Mouse (Mus musculus): Measurements from ENCODE around the gene Ctnnbl1.
A peak's percentile ranks its signal among the peaks of the same experiment; 100 is the strongest.

Ctnnbl1 gene

DNA sequence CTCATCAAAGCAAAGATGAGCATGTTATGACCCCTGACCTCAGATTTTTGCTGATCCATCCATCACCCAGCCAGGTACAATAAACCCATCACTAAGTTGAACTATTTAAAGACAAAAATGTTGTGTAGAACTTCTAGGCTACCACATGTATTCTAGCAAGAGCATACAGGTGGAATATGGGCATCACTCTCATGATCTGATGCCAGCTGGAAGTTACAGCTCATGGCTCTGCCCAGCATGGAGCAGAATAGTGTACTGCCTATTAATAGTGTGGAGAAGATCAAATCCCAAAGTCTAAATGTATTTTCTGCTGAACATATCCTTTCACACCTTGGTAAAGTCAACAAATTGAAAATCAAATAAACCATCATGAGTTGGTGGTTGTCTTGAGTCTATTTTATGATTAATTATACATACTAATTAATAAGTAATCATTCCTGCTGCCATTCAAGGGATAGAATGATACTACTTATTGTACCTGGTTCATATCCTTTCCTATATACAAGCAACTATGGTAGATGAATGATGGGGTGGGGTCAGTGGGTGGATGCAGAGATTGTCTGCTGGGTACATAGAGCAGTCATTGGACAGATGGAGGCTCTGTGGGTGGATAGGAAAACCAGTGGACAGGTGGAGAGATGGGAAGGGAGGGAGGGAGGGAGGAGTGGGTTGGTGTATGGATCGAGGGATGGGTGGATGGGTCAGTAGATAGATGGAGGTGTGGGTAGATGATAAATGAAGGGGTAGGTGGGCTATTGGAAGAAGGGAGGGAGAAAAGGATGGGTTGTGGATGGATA lies 58.6 kb downstream of the Ctnnbl1 start:
- no peak for DNase-seq

DNA sequence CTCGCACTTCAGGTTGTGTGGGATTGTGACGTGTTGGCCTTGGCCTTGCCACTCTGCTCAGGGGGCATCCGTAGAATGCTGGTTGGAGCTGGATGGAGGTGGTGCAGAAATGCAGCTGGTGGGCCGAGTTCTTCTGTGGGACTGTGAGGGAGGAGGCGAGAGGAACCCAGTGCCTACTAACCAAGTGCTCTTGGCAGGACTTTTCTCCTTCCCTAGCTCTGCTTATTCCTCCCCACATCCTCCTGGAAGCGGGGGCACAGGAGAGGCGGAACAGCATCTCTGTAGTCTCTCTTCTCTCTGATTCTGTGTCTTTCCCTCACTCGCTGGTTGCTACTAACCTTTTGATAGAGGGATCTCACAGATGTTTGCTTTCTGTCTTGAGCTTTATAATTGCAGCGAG lies 62.3 kb downstream of the Ctnnbl1 start:
- no peak for DNase-seq

DNA sequence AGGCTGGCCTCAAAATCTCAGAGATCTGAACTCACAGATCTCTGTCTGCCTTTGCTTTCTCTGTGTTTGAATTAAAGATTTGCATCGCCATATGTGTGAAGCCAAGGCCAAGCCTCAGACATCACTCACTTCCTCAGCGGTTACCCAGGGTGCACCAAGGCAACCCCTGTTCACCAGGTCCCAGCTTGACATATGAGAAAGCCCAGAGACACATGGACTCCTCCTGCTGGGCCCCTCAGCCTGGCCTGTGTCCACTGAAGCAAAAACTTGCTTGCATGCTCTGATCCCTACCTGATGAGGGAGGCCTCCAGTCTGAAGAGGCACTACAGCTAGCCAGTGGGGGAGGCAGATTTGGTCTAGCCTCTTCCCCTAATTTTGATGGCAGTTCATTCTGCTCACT lies 63.1 kb downstream of the Ctnnbl1 start:
- DNase-seq, result no peak

DNA sequence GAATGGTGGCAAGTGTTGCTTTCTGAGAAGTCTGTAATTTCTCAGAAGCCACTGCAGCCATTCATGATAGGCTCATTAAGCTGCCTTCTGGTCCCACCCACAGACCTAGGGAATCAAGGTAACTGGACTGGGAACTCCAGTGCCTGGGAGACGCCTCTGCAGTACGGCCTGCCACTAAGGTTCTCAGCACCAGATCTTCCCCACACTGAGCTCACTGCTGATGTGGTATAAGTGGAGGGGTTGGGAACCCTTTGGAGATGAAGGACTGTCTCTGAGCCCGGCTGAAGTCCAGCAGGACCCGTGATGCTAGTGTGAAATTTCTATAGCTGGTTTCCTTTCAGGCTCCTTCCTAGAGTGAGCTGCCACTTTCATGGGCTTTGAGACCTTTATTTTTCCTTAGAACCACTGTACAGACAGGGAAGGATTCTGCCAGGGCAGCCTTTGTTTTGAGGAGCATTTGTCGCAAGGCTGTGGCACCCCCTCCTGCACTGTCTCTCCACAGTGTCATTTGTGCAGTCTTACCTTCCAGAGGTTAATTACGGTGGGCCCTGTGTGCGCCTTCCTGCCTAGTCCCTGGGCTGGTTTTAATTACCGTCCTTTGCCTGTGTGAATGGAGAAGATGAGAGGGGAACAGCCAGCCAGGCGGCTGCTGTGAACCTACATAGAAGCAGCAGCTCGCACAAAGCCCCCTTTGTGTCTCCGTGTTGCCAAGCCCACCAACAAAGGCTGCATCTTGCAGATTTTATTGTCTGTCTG lies 63.7 kb downstream of the Ctnnbl1 start:
- no peak for DNase-seq

DNA sequence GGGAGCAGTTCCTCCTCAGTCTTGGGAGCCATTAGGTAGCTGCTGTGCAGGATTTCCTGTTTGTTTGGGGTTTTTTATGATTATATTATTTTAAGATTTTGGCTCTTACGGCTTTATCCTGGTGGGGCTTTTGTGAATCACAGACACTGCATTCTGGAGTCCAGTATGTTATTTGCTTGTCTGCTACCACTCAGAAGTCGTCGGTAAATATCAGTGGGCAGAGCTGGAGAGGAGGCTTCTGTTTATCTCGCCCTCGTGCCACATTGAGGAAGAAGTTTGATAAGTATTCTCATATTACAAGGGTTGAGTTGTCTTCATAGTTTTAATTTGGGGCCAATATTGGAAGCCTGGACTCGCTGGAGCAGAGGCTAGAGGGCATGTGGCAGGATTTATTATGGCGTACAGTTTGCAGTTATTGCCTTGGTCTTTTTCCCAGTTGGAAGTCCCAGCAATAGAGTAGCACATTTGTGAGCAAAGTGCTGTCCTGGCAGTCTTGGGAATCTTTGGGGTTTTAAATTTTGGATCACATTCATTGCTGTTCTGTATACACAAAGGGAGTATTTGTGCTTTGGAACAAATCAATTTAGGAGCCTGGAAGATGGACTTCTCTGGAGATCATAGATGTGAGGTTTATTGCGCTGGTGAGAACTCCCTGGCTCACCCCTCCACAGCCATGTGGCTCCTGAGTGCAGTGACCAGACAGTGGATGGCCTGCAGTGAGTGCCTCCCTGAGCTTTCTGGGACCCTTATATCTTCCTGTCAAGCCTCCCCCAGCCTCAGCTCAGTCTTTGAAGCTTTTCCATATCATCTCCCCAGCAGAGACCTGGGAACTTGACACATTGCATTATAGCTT lies 64.5 kb downstream of the Ctnnbl1 start:
- DNase-seq, result no peak

DNA sequence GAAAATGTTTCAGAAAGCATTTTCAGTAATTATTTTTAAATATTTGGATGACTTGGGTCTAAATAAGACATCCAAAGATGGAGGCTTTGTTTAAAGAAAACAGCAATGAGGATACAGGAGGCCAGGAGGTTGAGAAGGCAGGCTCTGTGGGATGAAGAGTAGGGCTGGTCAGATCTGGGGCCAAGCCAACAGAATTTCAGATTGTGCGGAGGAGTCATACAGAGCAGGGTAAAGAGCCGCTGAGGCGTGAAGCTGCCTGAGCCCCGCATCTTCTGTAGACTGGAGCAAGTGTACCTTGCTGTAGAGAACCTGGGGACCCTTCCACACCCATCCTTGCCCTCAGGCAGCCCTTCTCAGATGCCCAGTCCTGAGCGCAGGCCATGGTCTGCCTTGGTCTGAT lies 65.5 kb downstream of the Ctnnbl1 start:
- peak; percentile 20 for DNase-seq

DNA sequence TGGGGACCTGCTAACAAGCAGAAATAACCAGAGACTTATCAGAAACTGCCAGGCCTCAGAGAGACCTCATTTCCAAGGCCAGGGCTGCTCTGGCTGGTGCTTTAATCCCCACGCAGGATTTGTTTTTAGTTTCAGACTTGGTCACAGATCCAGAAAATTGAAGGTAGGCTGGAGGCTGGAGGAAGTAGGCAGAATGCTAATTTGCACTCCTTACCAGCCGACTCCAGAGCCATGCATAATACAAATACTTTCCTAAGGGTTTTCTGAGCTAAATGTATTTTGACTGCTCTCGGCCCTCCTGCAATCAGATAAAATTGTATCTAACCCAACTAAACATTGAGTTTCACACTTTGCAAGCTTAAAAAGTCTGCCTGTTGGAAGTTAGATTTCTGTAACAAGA lies 67.2 kb downstream of the Ctnnbl1 start:
- DNase-seq, result no peak

DNA sequence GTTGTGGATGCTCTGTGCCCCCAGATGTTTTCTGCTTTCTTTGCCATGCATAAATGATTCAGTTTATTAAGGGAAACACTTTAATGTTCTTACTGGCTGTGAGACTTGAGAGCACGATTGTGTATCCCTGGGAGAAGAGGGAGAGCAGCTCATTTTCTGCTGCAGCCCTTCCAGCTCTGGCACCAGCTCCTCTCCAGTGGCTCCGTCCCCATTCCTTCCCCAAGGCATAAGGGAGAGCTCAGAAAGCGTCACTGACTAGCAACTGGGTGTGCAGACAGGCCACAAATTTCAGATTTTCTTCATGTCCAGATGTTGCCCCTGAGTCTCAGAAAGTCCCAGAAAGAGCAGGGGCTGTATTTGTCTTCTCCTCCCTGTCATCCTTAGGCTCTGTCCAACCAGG lies 67.9 kb downstream of the Ctnnbl1 start:
- DNase-seq, result no peak

DNA sequence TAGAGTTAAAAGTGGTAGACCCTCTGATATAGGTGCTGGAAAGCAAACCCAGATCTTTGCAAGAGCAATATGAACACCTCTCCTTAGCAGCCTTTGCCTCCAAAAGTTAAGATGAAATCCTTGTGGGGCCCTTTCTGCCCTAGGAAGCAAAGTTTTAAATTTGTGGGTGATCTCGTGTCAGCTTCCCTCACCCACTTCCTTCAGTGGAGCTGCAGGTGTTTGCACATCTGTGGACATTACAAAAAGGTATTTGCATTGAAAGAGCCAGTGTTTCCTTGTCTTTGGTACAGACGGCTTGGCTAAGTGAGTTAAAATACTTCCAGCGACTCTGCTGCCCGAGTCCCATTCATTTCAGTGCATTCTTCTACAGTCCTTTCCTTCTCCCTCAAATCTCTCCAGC lies 69.9 kb downstream of the Ctnnbl1 start:
- no peak for DNase-seq

DNA sequence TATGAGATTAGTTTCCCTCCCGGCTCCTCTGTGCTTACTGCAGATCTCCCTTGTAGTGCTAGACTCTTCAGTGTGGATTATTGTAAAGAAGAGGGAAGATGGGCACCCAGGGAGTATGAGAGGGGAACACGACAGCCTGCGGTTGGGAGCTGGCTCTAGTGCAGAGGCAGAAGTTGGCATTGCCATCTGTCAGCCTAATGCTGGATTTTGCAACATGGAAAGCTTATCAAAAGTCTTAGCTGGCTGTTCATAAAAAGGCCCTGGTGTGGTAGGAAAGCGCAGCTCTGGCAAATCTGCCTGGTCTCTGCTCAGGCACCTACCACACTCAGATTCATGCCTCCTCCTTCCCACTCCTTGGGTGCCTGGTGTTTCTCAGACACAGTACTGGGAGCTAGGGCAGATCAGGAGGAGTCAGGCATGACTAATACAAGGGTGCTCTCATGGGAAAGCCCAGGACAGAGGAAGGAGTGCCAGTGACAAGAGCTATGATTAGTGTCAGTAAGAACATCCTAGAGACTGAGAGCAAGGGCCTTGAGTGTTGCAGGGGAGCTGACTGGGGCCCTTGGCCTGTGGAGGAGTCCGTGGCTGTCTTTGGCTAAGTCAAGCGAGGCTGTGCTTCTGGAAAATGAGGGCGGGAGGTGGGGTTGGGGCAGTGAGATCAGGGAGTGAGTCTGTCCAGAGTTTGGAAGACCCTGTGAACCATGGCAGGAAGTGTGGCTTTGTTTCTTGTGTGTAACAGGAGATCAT lies 70.6 kb downstream of the Ctnnbl1 start:
- DNase-seq, result no peak

DNA sequence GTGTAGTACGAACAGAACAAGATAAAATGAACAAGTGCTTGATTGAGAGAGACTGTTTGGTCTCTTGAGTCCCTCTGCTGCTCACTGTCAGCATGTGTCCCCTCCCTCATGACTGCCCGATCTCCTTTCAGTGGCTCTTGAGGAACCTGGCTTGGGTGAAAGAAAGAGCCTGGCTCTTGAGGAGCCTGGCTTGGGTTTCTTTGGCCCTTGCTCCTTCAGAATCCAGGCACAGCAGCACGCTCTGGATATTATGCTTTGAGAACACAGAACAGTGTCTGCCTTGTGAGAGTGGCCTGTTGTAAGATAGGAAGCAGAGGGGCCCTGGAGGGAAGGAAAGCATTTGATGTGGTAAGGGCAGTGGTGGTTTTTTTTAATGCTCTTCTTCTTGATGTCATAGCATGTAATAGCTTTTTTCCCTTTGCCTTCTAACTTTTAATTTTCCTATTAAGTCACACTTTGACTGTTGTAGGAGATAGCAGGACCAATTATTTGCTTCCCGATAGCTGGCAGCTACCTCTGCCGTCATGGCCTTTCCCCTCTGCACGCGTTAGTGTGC lies 71.2 kb downstream of the Ctnnbl1 start:
- DNase-seq, result no peak

DNA sequence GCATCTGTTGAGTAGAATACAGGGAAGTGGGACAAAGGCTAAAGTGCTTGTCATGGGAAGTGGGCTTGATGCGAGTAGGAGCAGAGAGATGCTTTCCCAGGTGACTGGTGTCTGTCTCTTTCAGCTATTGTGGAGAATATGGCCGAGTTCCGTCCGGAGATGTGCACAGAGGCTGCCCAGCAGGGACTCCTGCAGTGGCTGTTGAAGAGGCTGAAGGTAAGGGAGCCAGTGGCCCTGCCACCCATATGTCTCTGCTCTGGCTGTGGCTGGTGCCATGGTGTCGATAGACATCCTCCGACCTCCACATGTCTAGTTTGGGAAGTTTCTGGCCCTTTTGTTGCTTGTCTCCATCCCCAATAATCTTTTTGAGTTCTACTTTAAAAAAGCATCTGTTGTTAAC lies 72.1 kb downstream of the Ctnnbl1 start:
- no peak for DNase-seq

DNA sequence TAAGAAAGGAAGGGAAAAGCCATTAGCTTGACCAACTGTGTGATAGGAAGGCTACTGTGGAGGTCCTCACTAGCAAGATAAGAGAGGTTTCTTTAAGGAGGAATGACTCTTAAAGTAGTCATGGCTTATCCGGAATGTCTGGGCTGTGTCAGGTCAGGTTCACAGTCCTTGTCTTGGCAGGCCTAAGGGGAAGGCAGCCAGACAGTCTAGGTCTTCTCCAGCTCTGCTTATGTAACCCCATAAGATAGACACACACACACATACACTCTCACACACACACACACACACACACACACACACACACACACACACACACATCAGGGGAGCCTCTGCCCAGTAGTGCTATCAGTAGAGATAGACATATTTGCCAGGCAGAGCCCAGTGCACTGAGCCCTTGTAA lies 73.5 kb downstream of the Ctnnbl1 start:
- DNase-seq, result no peak

DNA sequence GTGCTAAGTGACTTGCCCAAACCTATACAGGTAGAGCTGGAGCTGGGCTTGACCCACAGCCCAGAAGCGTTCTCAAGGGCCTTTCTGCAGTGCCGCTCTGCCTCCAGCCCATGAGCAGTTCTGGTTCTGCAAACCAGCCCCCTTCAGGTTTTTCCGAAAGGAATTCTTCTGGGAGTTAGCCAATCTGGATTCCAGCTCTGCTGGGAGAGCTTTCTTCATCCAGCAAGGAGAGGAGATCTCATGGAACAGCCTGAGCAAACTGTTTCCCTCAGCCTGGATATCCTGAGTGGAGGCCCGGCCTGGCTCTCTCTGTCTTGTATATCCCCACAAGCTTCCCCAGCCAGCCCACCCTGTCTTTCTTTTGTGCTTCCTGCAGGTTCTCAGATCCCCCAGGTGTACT lies 75.9 kb downstream of the Ctnnbl1 start:
- DNase-seq, result no peak

DNA sequence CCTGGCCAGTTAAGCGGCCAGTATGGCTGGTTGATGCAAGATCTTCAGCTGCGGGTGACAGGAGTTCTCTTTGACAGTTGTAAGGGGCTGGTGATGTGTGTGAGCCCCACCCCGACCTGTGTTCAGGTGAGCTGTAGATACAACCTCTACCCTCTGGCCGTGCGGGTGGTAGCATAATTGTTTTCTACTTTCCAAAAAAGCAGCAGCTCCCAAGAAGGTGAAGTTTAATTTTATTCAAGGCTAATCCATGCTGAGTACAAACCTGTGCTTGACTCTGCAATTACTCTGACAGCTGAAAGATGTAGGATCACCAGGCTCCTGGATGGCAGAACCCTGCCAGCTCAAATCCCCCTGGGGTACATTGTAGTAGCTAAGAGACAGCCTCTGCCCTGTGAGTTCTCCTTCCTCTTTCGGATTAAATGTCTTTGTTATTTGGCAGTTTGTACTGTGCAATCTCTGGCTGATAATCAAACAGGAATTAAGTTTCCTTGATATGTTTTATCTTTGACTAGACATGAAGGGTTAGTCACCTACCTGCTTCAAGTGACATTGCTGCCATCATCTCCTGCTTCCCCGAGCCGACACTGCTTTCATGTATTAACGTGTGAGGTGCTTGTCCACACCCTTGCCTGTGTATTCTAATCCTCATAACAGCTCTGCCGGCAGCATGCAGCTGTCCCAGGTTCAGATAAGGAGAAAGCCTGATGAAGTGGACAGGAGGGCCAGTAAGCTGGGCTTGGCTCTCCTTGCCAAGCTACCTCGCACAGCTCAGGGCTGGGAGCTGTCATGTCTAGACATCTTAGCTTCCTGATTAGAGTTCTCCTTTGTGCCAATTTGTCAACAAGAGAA lies 77.1 kb downstream of the Ctnnbl1 start:
- no peak for DNase-seq

DNA sequence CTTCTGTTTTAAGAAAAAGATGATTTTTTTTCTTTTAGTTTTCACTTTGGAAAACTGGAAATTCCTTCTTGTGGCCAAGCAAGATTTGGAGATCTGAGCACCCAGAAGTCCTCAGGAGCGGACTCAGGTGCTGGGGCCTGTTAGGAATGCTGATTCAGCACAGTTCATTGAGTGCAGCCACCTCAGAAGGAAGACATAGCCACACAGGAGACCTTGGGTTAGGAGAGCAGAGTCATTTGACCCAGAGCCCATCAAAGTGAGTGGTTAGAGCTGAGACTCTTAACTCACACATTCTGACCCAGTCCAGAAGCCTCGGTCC lies 77.7 kb downstream of the Ctnnbl1 start:
- no peak for DNase-seq

DNA sequence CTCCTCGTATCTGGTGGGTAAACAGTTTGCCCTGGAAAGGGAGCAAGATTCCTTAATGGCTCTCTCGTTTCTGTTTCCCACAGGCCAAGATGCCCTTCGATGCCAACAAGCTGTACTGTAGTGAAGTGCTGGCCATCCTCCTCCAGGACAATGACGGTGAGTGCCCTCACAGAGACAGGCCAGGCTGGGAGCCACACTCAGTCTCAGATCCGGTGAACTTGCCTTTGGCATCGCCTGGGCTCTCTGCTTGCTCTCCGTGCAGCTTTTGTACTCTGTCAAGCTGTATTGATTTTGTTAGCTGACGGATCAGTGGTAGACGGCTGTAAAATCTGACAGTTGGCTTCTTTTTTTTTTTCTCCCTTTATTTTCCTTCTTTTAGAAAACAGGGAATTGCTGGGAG lies 80.5 kb downstream of the Ctnnbl1 start:
- DNase-seq, result no peak

DNA sequence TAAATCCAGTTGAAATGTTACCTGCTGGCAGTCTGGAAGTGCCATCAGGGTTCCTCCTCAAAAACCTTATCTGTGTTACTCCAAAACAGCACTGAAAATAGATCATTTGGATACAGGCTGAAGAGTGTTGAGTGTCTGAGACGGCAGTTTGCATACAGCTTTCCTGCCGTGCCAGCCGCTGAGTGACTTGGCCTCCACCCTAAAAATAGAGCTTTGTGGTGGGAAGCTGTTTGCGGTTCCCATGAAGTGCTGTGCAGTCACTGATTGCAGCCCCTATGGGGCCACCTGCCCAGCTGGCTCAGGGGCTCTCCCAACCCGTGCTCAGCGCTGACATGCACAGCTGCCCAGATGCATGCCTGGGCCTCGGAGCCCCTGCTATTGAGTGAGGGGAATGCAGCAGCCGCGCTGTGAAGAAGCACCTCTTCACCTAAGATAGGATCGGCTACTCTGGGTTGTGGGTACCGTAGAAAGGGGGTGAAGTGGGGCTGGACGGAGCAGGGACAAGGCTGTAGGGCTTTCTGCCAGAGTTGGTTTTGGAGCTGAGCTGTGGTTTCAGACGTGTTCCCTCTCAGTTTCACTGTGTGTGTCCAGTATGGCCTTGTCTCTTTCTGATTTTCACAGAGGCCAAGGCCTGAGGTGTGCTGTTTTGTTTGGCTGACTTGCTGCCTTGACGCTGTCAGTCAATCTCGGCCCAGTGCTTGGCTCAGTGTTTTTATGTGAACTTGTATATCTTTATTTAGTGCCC lies 81.5 kb downstream of the Ctnnbl1 start:
- no peak for DNase-seq

DNA sequence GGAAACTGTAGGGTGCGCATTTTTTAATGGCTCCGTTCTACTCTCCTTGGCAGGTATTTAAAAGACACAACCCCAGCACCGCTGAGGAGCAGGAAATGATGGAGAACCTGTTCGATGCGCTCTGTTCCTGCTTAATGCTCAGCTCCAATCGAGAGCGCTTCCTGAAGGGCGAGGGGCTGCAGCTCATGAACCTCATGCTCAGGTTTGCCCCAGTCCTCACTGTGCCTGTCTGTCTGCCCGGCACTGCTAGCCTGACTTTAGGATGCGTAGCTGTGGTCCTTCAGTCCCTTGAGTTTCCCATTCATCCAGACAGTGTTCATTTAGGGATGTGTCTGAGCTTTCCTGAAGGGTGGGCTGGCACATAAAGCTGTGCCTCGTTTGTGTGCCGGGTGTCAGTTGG lies 82.2 kb downstream of the Ctnnbl1 start:
- DNase-seq, result no peak

DNA sequence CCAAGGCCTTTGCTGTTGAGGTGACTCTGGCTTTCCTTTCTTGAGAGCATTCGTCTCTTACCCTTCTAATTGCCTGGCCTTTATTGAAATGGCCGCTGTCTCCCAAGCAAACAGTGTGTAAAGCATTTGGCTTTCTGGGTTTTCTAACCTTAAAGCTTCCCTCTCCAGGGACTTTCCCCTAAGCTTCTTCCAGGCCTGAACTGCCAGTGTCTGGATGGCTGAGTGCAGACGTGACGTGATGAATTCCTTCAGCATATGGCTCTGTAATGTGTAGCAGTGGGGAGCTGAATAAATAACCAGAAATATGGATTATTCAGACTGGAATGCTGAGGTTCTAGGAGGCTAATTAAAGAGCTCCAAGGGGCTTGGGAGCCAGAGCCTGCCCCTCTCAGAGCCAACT lies 84.1 kb downstream of the Ctnnbl1 start:
- DNase-seq, result no peak

DNA sequence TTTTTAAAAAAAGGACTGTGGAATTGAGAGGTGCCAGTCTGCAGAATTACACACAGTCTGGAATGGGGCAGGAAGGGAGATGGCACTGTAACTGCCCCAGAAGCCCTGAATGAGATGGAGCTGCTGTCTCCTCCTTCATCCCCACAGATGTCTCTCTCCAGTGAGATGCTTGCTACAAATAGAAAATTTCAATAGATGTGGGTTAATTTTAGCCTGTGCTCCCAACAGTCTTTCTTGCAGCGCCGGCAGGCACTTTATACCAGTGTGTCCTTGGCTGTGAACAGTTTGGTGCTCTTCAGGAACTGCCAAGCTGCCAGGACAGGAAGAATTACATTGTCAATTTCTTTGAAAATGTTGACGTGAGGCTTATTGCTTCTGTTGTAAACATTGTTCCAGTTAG lies 86.3 kb downstream of the Ctnnbl1 start:
- no peak for DNase-seq

All from cerebellum, adult 9-10 months (tissue).